Mouse (Mus musculus) forebrain, embryonic 13.5 days (tissue): Measurements from ENCODE around the gene Rlf. TPM values are rescaled to one million over a fixed set of nuclear protein-coding genes. Genes with fewer than 3 reads are reported as not detected.
"Not testable (repeated sequence)": the region's sequence is repeated elsewhere in the genome, so short reads cannot be mapped to it uniquely, and the experiment has no call there.

ENCODE experiments used
- ATAC-seq: fragments of 200-750 bp; cut with Nextera tagmentation; 2 replicates; pipeline ENCODE4 v1.8.0; 2017
- H3K27ac ChIP-seq: fragments of 300-500 bp; sonication (generic); 2 replicates; pipeline ENCODE4 v1.5.1; 2015; ENCODE audit warnings: inconsistent platforms, mild to moderate bottlenecking, moderate library complexity
- H3K27me3 ChIP-seq: fragments of 300-500 bp; sonication (generic); 2 replicates; pipeline ENCODE4 v1.6.1; 2015; ENCODE audit warnings: mild to moderate bottlenecking, inconsistent platforms
- H3K36me3 ChIP-seq: fragments of 300-500 bp; sonication (generic); 2 replicates; pipeline ENCODE4 v1.6.1; 2015; ENCODE audit warnings: mild to moderate bottlenecking, inconsistent platforms; ENCODE audit not compliant: poor library complexity, severe bottlenecking
- H3K4me1 ChIP-seq: fragments of 300-500 bp; sonication (generic); 2 replicates; pipeline ENCODE4 v1.6.1; 2015; ENCODE audit warnings: inconsistent platforms
- H3K4me2 ChIP-seq: fragments of 300-500 bp; sonication (generic); 2 replicates; pipeline ENCODE4 v1.6.1; 2015; ENCODE audit warnings: inconsistent platforms, mild to moderate bottlenecking, moderate library complexity
- H3K4me3 ChIP-seq: fragments of 300-500 bp; sonication (generic); 2 replicates; pipeline ENCODE4 v1.5.1; 2015; ENCODE audit warnings: mild to moderate bottlenecking, inconsistent platforms
- H3K9ac ChIP-seq: fragments of 300-500 bp; sonication (generic); 2 replicates; pipeline ENCODE4 v1.6.1; 2015; ENCODE audit warnings: mild to moderate bottlenecking, inconsistent platforms
- H3K9me3 ChIP-seq: fragments of 300-500 bp; sonication (generic); replicated peaks from 2 replicates; pipeline ENCODE4 v1.6.1; 2016; ENCODE audit warnings: inconsistent platforms
- WGBS: fragments of 180-500 bp; shearing (Covaris S2); methylation state at CpG from one replicate; pipeline ENCODE4 v1.1.7; 2015; 5-methylcytosine and 5-hydroxymethylcytosine counted together
- polyA plus RNA-seq: library from polyadenylated mRNA; unstranded; fragments of >200 nt; fragmentation: Nextera tagmentation; extraction: Ambion mirVana; gene quantifications from 2 replicates; pipeline ENCODE4 v1.2.1, GENCODE M21; 2015

The Rlf gene
- polyA plus RNA-seq, 1 experiment from 2014 or later, result 27.5 TPM

GRCm38 (mm10) chr4:121213936-121214792, 720 bp downstream of the Rlf start:
- Histone ChIP-seq H3K4me2 (peak overlapping the region; percentile 89), H3K9ac (peak overlapping the region; percentile 94), H3K9me3 (no peaks in the 10 kb centered on the region), H3K4me3 (peak overlapping the region; percentile 93), H3K27me3 (peaks cover 15% of the 10 kb centered on the region), H3K4me1 (peaks cover 27% of the 10 kb centered on the region), H3K36me3 (no peaks in the 10 kb centered on the region), H3K27ac (peak overlapping the region; percentile 86)
- WGBS, result 2% methylated on average over 35 of the region's 36 CpGs
- ATAC-seq, result peak; percentile 82

GRCm38 (mm10) chr4:121208911-121209310, 6.0 kb downstream of the Rlf start:
- H3K9ac ChIP-seq, result no peak overlapping the region
- no peak for ATAC-seq
- no peak overlapping the region for H3K4me2 ChIP-seq
- no peak overlapping the region for H3K4me3 ChIP-seq
- no peaks in the 10 kb centered on the region for H3K27me3 ChIP-seq
- H3K4me1 ChIP-seq, result peaks cover 20% of the 10 kb centered on the region
- no peaks in the 10 kb centered on the region for H3K9me3 ChIP-seq
- no peak overlapping the region for H3K27ac ChIP-seq
- no peaks in the 10 kb centered on the region for H3K36me3 ChIP-seq
- 85% methylated on average over 4 of the region's 4 CpGs for WGBS

GRCm38 (mm10) chr4:121197856-121198255, 17.0 kb downstream of the Rlf start:
- Histone ChIP-seq H3K27ac (no peak overlapping the region), H3K9ac (no peak overlapping the region), H3K4me3 (no peak overlapping the region), H3K9me3 (no peaks in the 10 kb centered on the region), H3K4me1 (no peaks in the 10 kb centered on the region), H3K36me3 (no peaks in the 10 kb centered on the region), H3K27me3 (no peaks in the 10 kb centered on the region), H3K4me2 (no peak overlapping the region)
- WGBS, result 96% methylated on average over 4 of the region's 4 CpGs
- ATAC-seq, result no peak

DNA sequence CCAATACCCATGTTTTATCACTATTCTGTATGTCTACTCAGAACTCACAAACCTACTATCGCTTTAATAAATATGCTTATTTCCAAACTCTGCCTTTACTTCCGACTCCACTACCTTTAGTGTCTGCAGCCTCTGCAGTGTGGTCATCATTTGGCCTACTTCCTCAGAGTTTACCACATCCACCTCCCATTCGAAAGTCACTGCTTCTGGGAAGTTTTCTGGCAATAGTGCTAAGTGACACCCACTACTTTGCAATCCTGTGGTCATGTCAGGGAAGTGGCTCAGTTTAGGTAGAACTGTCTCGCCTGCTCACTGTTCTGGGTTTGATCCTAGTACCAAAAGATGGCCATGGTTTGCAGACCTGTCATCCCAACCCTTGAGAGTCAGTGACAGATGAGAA, 17.9 kb downstream of the Rlf start:
- H3K4me1 ChIP-seq, result no peaks in the 10 kb centered on the region
- no peaks in the 10 kb centered on the region for H3K27me3 ChIP-seq
- WGBS, result 93% methylated on average over 4 of the region's 4 CpGs
- H3K27ac ChIP-seq, result no peak overlapping the region
- no peaks in the 10 kb centered on the region for H3K36me3 ChIP-seq
- no peaks in the 10 kb centered on the region for H3K9me3 ChIP-seq
- no peak overlapping the region for H3K9ac ChIP-seq
- H3K4me2 ChIP-seq, result no peak overlapping the region
- no peak for ATAC-seq
- no peak overlapping the region for H3K4me3 ChIP-seq

DNA sequence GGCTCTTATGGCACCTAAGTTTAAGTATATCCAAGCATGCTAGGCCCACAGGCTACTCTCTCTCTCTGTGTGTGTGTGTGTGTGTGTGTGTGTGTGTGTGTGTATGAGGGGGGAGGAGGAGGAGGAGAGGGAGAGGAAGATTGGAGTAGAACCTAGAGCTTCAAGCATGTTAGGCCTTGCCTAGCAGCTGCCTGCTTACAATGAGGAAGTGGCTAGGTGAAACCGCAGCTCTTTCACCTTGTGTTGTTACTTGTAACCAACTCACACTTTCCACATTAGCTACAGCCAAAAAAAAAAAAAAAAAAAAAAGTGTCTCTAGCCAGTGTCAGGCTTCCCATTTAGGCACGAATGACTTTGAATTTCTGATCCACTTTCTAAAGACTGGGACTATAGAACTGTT, 18.7 kb downstream of the Rlf start:
- Histone ChIP-seq H3K4me1 (no peaks in the 10 kb centered on the region), H3K4me3 (no peak overlapping the region), H3K36me3 (no peaks in the 10 kb centered on the region), H3K9me3 (no peaks in the 10 kb centered on the region), H3K27me3 (no peaks in the 10 kb centered on the region), H3K27ac (no peak overlapping the region), H3K9ac (no peak overlapping the region), H3K4me2 (no peak overlapping the region)
- no peak for ATAC-seq
- WGBS, result 98% methylated on average over 2 of the region's 2 CpGs

DNA sequence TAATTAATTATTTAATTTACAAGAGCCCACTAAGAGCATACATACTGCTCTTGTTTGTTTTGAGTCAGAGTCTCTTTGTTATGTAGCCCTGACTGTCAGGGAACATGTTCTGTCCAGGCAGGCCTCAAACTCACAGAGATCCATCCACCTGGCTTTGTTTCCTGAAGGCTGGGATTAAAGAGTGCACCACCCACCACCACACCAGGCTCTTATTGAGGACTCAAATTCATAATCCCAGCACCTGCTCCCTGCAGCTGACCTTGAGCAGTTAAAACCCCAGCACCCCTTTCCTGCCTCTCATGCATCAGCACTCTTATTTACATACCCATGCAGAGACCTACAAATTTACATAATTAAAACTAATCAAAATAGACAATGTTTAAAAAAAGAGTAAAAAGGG, 20.1 kb downstream of the Rlf start:
- Histone ChIP-seq H3K36me3 (peaks cover 3% of the 10 kb centered on the region), H3K9ac (no peak overlapping the region), H3K27me3 (no peaks in the 10 kb centered on the region), H3K4me2 (no peak overlapping the region), H3K9me3 (no peaks in the 10 kb centered on the region), H3K27ac (no peak overlapping the region), H3K4me3 (no peak overlapping the region), H3K4me1 (no peaks in the 10 kb centered on the region)
- no peak for ATAC-seq

- no peaks in the 10 kb centered on the region for H3K9me3 ChIP-seq
- WGBS, result 96% methylated on average over 2 of the region's 2 CpGs
Measured at GRCm38 (mm10) chr4:121192306-121192705, 22.6 kb downstream of the Rlf start.

DNA sequence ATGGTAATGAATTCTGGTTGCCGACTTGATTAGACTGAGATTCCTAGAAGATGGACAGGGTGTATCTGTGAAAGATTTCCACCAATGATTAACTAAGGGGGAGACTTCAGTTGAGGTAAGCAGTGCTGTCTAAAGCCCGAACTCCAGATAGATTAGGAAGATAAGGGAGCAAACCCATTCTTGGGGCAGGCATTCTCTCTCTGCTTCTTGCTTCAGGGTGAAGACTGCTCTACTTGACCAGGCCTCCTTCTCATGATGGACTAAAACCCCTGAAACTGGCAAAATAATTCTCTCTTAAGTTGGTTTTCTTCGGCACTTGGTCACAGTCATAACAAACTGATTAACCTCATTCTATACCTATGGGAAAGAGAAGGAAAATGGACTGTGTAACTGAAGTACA, 25.5 kb downstream of the Rlf start:
- H3K27ac ChIP-seq, result no peak overlapping the region
- H3K4me2 ChIP-seq, result no peak overlapping the region
- no peaks in the 10 kb centered on the region for H3K4me1 ChIP-seq
- no peaks in the 10 kb centered on the region for H3K27me3 ChIP-seq
- H3K36me3 ChIP-seq, result peaks cover 31% of the 10 kb centered on the region
- WGBS, result 93% methylated on average over 3 of the region's 3 CpGs
- H3K9me3 ChIP-seq, result no peaks in the 10 kb centered on the region
- H3K4me3 ChIP-seq, result no peak overlapping the region
- no peak overlapping the region for H3K9ac ChIP-seq
- no peak for ATAC-seq

More at GRCm38 (mm10) chr4:121192306-121192705, 22.6 kb downstream of the Rlf start:
- H3K27me3 ChIP-seq, result no peaks in the 10 kb centered on the region
- H3K9ac ChIP-seq, result no peak overlapping the region
- H3K4me1 ChIP-seq, result no peaks in the 10 kb centered on the region
- no peak for ATAC-seq
- no peak overlapping the region for H3K4me3 ChIP-seq
- no peak overlapping the region for H3K4me2 ChIP-seq
- H3K36me3 ChIP-seq, result peaks cover 19% of the 10 kb centered on the region
- no peak overlapping the region for H3K27ac ChIP-seq

- H3K4me1 ChIP-seq, result no peaks in the 10 kb centered on the region
- WGBS, result 95% methylated on average over 3 of the region's 3 CpGs
- no peak for ATAC-seq
- no peak overlapping the region for H3K27ac ChIP-seq
- H3K9me3 ChIP-seq, result peaks cover 7% of the 10 kb centered on the region; the same call in 1 of the 2 replicates
- H3K4me2 ChIP-seq, result no peak overlapping the region
- no peaks in the 10 kb centered on the region for H3K27me3 ChIP-seq
- no peak overlapping the region for H3K9ac ChIP-seq
- no peak overlapping the region for H3K4me3 ChIP-seq
- peaks cover 42% of the 10 kb centered on the region for H3K36me3 ChIP-seq
Measured at GRCm38 (mm10) chr4:121179669-121180068, 35.2 kb downstream of the Rlf start.

DNA sequence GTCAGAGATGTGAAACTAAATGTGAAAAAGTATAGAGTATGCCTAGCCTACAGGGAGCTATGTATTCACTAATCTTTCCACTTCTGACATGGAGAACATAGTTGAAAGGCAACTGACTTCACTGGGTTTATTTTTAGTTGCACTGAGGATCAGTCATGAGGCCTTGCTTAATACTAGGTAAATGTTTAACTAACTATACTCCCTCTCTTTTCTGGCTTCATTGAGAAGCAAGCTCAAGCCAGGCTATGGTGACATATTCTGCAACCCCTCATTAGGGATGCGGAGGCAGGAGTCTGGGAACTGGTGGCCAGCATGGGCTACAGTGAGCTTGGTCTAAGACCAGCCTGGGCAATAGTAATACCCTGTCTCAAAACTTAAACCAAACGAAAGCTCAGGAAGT, 47.2 kb downstream of the Rlf start:
- peaks cover 60% of the 10 kb centered on the region for H3K36me3 ChIP-seq
- WGBS, result 97% methylated on average over 2 of the region's 2 CpGs
- H3K9ac ChIP-seq, result no peak overlapping the region
- no peaks in the 10 kb centered on the region for H3K27me3 ChIP-seq
- no peaks in the 10 kb centered on the region for H3K4me1 ChIP-seq
- no peak overlapping the region for H3K4me3 ChIP-seq
- H3K9me3 ChIP-seq, result peaks cover 11% of the 10 kb centered on the region
- ATAC-seq, result no peak
- no peak overlapping the region for H3K27ac ChIP-seq
- no peak overlapping the region for H3K4me2 ChIP-seq

DNA sequence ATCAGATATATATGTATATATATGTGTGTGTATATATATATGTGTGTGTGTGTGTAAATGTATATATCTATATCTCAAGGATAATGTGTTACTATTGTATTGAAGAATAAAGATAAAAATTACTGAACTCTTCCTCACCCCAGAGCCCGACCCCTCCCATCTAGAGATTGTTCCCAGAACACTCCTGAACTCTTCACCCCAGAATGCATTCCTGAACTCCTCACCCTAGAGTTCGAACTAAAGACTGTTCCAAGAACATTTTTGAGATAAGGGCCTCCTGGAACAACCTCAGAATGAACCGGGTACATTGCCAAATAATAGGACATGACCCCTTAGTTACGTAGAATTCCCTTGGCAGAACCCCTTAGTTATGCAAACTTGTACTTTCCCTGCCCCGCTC, 48.2 kb downstream of the Rlf start:
- not testable (repeated sequence) for H3K4me1 ChIP-seq, ATAC-seq, H3K9me3 ChIP-seq, H3K4me3 ChIP-seq, H3K4me2 ChIP-seq, H3K9ac ChIP-seq, H3K27ac ChIP-seq, H3K27me3 ChIP-seq
- 90% methylated on average over 4 of the region's 5 CpGs for WGBS
- H3K36me3 ChIP-seq, result peaks cover 59% of the 10 kb centered on the region

- ATAC-seq, result no peak
Measured at GRCm38 (mm10) chr4:121163501-121164030, 51.3 kb downstream of the Rlf start.

GRCm38 (mm10) chr4:121109126-121109525, 105.8 kb downstream of the Rlf start, which contains the start of gene Tmco2:
TSS of gene Tmco2 (minus strand) at chr4:121109226.
- Histone ChIP-seq H3K9me3 (no peaks in the 10 kb centered on the region), H3K4me1 (no peaks in the 10 kb centered on the region), H3K36me3 (no peaks in the 10 kb centered on the region), H3K27me3 (no peaks in the 10 kb centered on the region), H3K4me2 (no peak within 1 kb of the TSS), H3K27ac (no peak within 1 kb of the TSS), H3K4me3 (no peak within 1 kb of the TSS), H3K9ac (no peak within 1 kb of the TSS)
- ATAC-seq, result no peak
- 87% methylated on average over 2 of the region's 2 CpGs for WGBS

More at GRCm38 (mm10) chr4:121163501-121164030, 51.3 kb downstream of the Rlf start:
- no peak overlapping the region for H3K9ac ChIP-seq
- H3K27ac ChIP-seq, result no peak overlapping the region
- no peak overlapping the region for H3K4me2 ChIP-seq
- no peaks in the 10 kb centered on the region for H3K9me3 ChIP-seq
- H3K27me3 ChIP-seq, result no peaks in the 10 kb centered on the region
- no peaks in the 10 kb centered on the region for H3K4me1 ChIP-seq
- no peak overlapping the region for H3K4me3 ChIP-seq
- peaks cover 48% of the 10 kb centered on the region for H3K36me3 ChIP-seq
- 94% methylated on average over 2 of the region's 2 CpGs for WGBS
